Mouse (Mus musculus) ovary, postnatal 10 days (tissue): ENCODE measurements at regions not wholly inside any gene's neighbourhood (a gene's known extent, or its start where the extent isn't known, plus 50 kb on each side); places are given as distances from the start of the nearest gene placed in this dataset.

Experiments used
- DNase-seq: peaks from one replicate; pipeline ENCODE4 v3.0.0; 2022; ENCODE audit warnings: low spot score

DNA sequence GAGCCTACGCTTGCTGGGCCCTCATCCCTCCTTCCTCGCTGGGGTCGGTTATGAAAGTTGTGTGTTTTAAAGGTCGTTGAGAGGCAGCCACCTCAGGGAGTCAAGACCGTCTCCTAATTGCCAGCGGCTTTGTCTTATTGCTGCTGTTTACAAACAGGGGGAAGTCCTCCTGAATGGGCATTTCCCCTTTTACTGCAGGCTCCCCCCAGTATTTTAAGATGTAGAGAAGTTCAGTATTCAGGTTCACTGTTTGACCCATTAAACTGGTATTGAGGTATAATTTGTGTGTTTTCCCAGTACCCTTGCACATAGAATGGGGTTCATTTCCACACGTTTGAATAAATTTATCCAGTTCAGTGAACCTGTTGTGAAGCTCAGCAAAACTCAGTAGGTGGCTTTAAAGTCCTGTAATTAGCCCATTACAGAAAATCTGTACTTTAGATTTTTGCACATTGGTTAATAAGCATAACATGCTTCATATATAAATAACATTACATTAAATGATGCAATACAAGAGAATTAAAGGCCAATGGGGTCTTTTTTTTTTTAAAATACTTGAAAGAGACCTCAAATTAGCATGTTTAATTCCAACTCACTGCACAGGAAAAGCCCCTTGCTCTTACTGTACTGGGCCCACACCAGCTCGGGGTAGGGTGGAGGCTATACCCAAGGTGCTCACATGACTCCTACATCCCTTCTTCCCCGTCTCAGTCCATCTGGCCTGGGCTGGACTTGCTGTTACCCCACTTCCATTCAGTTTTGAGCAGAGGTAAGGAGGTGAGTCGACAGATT lies 63.7 kb downstream of the Nkx2-1 start:
- DNase-seq: no peak

DNA sequence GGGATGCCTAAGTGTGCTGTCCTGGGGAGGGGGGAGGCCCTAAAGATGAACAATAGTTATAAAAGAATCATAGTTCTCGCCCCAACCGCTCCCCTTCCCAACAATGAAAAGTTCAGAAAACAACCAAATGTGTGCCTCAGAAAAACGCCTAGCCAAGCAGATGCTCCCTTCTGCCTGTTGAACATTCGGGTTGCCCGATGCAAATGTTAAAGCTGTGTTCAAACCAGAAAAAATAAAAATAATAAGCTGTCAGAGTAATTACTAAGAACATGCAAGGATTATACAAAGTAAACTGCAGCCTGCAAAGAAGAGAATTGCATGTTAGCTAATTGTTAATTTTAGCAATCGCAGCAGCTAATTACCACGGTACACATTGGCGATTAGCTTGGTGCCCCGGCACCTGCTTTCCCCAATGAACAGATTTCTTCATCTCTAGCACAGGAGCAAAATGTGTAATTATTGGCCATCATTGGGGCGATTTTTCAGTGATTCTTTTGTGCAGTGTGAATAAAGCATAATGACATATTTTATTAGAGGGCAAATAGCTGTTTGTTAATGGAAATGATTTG lies 65.7 kb downstream of the Nkx2-1 start:
- DNase-seq: no peak

DNA sequence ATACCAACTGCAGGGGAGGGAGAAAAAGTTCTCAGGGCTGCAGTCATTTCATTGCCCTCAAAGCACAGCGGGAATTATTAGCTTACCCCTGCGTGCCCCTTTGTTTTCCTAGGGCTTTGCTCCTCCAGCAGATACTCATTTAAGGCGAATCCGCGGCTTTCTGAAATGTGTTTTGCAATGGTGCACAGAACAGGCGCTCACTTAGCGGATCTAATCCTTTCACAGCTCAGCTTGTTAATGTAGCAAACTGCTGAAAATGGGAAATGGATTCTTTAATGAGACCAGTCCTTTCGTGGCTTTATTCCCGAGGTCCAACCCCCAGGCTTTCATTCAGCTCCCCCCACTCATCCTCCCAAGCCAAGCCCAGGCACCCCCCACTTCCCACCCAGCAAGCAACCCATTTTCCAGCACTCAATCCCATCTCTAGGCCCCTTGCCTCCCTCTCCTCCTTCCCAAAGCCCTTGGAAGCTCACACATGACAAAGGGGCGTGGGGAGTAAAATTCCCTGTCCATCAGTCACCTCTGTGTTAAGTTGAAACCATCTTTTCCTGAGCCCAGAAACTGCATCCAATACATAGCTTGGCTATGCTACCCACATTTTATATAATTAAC lies 77.1 kb downstream of the Nkx2-1 start:
- no peak for DNase-seq

- DNase-seq: no peak
Observed at GRCm38 (mm10) chr12:56458665-56459507, 77.8 kb downstream of the Nkx2-1 start.

GRCm38 (mm10) chr12:56457951-56458350 lies 78.8 kb downstream of the Nkx2-1 start:
- no peak for DNase-seq

- DNase-seq: no peak
Observed at GRCm38 (mm10) chr12:56457356-56457755, 79.4 kb downstream of the Nkx2-1 start.

DNA sequence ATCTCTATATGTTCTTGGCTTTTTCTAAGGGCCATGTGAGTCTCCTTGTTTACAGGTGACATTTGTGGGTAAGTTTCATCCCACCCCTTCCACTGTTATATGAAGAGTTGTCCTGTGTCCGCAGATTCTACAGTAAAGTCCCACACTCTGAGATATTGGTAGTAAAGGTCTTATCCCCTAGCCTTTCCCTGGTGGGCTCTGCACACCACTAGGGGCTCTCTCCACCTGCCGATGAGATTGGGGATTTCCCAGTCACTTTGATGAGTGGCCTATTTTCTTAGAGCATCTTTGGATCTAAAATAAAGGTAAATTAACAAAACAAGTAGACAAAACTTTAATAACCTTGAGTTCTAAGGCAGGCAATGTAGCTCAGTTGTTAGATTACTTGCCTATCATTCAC lies 86.4 kb downstream of the Nkx2-1 start:
- DNase-seq: no peak

DNA sequence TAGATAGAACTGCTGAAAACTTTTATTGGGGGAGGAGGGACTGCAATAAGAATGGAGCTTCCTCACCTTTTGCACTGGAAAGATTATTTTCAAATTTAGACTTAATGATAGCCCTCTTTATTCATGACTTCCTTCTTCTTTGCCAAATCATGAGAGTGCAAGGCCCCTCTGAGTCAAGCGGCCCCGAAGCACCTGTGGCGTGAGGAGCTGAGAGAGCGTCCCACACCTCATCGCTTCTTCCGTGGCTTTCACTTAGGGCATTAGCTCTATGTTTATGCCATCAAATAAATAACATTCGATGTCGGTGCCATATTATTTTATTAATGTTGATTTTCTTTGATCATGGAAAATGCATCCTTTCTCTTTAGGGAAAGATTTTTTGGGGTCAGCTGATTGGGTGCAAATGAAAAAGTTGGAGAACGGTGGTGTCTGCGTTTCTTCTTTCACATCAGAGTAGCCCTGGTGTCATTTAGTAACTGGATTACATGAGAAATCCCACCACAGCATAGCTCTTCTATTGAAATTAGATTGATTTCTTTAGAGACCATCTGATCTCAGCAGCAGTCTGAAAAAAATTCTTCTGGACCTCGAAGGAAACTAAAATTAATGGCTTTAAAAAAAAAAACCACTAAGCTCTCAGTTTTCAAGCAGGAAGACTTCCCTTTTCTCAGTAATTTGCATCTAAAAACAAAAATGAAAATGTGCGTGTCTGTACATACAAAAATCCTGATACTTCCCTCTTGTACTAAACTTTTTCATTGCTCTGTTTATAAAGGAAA lies 87.7 kb downstream of the Nkx2-1 start:
- no peak for DNase-seq

DNA sequence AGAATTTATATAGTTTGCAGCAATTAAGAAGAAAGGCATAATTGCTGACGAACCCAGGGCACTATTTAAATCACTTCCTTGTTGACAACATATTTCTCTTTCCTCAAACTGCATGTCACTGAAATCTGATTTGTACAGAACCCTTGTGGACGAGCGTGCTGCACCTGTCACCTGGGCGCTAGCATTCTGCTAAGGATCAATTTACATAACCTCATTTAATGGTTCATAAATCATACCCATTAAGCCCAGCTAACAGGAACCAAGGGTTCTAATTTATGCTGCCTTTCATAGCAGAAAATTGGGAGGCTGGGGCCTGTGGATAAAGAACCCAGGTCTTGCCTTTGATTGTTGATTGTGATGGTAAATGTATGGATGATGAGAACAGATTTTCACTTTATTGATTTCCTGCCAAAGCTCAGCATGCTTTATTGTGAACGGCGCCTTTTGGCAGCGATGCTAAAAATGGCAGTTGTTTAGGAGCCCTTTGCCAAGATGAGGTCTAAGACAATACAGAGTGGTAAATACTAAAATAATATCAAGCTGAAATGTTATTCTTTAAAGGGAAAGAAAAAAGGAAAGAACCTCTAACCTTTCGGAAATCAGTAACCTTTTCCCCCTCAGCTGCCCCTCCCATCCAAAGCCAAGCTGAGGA lies 95.4 kb downstream of the Nkx2-1 start:
- DNase-seq: no peak

- DNase-seq: no peak
Observed at GRCm38 (mm10) chr12:56440068-56440847, 94.6 kb upstream of the Mbip start.

DNA sequence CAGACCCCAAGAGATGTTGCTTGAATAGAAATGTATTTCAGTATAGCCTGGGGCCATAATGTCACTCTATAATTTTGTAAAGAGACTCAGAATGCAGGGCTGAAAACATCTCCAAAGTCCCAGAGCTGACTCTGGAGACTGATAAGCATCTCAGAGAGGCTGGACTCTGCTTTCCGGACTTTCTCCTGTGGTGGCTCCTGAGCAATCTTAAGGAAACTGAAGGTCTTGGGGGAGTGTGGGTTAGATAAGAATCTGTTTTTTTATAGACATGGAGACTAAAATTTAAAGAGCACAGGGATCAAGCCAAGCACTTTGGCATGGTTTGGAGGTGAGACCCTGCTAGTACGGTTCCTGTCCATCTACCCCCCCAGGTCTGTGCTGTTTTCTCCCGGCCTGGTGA lies 92.7 kb upstream of the Mbip start:
- DNase-seq: no peak

- DNase-seq: no peak
Observed at GRCm38 (mm10) chr12:56437975-56438374, 92.3 kb upstream of the Mbip start.

GRCm38 (mm10) chr12:56426681-56427246 lies 81.1 kb upstream of the Mbip start:
- no peak for DNase-seq

DNA sequence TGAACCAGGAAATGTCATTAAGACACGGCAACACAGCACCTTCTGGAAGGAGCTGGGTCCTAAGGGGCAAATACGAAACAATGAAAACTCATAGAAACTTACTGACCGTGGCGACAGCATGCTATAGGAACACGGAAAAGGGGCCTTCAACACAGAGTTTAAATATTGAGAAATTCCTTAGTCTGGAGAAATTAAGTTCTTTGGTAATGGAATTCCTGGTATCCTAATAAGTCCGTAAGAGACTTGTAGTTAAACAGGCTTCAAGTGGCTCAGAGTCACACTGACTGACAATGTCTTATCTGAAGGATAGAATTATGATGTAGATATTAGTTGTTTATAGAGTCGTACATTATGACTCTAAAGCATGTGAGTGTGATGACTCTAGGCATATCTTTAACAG lies 70.4 kb upstream of the Mbip start:
- no peak for DNase-seq

DNA sequence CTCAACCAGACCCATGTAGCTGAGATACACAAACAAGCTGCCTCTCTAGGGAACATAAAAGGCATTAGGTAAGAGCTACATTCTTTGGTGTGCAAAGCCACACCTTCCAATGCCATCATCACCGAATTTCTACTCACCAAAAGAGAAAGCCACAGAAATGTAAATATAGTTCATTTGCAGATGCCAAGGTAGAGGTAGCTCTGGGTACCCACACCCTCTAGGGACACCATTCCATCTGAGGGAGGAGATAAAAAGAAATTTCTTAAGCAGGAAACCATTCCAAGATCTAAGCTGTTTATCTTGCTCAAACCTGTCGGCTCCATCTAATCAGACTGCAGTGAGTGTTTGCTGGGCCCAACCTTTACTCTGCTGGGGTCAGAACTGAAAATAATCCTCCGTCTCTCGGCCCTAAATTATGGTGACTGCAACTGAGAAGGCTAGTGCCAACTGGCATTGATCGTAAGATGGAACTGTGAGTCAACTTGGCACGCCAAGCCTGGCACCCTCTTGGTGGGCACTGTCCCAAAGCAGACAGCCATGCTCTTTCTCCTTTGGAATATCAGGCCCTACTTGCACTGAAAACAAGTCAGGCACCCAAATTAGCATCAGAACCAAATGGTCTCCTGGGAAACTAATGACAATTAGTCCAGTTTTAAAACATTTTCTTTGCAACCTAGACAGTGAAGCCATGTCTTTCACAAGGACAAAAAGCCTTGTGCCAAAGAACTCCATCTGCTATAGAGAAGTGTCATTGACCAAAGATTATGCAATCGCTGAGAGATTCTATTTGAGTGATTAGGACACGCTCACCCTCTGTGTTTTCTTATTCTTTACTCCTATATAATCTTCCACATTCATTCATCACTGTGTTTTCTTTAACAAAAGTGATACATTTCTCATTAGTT lies 69.4 kb upstream of the Mbip start:
- no peak for DNase-seq

DNA sequence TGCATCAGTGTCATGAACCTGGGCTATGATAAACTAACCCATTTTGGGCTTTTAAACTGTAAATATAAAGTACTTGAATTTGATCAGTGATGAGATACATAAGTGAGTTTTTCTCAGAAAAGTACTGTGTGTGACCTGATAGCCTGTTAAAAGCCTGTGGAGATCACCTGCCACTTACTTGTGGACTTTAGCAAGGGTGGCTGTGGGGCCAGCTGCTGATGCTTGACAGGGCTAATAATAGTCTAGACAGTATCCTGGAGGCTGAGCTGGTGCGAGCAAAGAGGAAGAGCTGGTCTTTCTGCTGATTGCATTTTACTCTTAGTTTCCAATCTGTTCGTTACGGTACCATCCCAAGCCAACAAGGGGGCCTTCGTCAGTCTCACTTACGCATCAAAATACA lies 60.0 kb upstream of the Mbip start:
- DNase-seq: no peak

- peak; percentile 7 for DNase-seq
Observed at GRCm38 (mm10) chr12:56404833-56405232, 59.1 kb upstream of the Mbip start.

- DNase-seq: no peak
Observed at GRCm38 (mm10) chr12:56404262-56404661, 58.6 kb upstream of the Mbip start.

- DNase-seq: no peak
Observed at GRCm38 (mm10) chr12:56403626-56404025, 57.9 kb upstream of the Mbip start.
